Mouse (Mus musculus) C2C12 (cell line): ENCODE results near the gene Nol6. TPM values are rescaled to one million over a fixed set of nuclear protein-coding genes. Genes with fewer than 3 reads are reported as not detected.

Experiments
- H3K27me3 ChIP-seq: one replicate; pipeline ENCODE4 v1.6.1; 2011; ENCODE audit not compliant: control insufficient read depth, insufficient read depth, insufficient read length
- H3K36me3 ChIP-seq: one replicate; pipeline ENCODE4 v1.6.1; 2011; ENCODE audit not compliant: control insufficient read depth, insufficient read depth
- H3K4me3 ChIP-seq: one replicate; pipeline ENCODE4 v1.5.1; 2011; ENCODE audit warnings: mild to moderate bottlenecking, control low read depth; ENCODE audit not compliant: poor library complexity, insufficient read depth, severe bottlenecking
- H3K79me2 ChIP-seq: one replicate; pipeline ENCODE4 v1.6.1; 2011; ENCODE audit not compliant: control insufficient read depth, insufficient read depth
- H3K79me3 ChIP-seq: one replicate; pipeline ENCODE4 v1.6.1; 2011; ENCODE audit warnings: low read depth, control low read depth
- H3ac ChIP-seq: one replicate; pipeline ENCODE3; 2011; ENCODE audit warnings: low read depth; ENCODE audit not compliant: control insufficient read depth, insufficient read length
- CEBPB ChIP-seq: IDR thresholded peaks from one replicate; pipeline ENCODE4 v1.6.1; 2011; ENCODE audit warnings: low read depth, mild to moderate bottlenecking, control low read depth, moderate library complexity
- CTCF ChIP-seq: IDR thresholded peaks from one replicate; pipeline ENCODE4 v1.5.1; 2011; ENCODE audit not compliant: control insufficient read depth, insufficient read depth, insufficient read length
- FOSL1 ChIP-seq: IDR thresholded peaks from one replicate; pipeline ENCODE4 v1.8.0; 2011; ENCODE audit warnings: mild to moderate bottlenecking, low read length; ENCODE audit not compliant: poor library complexity, insufficient read depth, severe bottlenecking
- MAX ChIP-seq: IDR thresholded peaks from one replicate; pipeline ENCODE4 v1.6.1; 2011; ENCODE audit warnings: mild to moderate bottlenecking, control low read depth
- MYOD1 ChIP-seq: IDR thresholded peaks from one replicate; pipeline ENCODE4 v1.6.1; 2011; ENCODE audit warnings: low read depth; ENCODE audit not compliant: control insufficient read depth, insufficient read length
- MYOG ChIP-seq: IDR thresholded peaks from one replicate; pipeline ENCODE4 v1.6.1; 2011; ENCODE audit not compliant: control insufficient read depth, insufficient read length; ENCODE audit errors: extremely low read depth
- USF1 ChIP-seq: IDR thresholded peaks from one replicate; pipeline ENCODE4 v1.6.1; 2011; ENCODE audit warnings: low read depth, mild to moderate bottlenecking, control low read depth, moderate library complexity
- polyA plus RNA-seq: library from polyadenylated mRNA; unstranded; fragments of >200 nt; fragmentation: generic; extraction: Trizol; gene quantifications from one replicate; pipeline ENCODE4 v1.2.1, GENCODE M21; 2012; ENCODE audit warnings: missing spikeins

Gene Nol6
- polyA plus RNA-seq, 1 experiment = 29.4 TPM

DNA sequence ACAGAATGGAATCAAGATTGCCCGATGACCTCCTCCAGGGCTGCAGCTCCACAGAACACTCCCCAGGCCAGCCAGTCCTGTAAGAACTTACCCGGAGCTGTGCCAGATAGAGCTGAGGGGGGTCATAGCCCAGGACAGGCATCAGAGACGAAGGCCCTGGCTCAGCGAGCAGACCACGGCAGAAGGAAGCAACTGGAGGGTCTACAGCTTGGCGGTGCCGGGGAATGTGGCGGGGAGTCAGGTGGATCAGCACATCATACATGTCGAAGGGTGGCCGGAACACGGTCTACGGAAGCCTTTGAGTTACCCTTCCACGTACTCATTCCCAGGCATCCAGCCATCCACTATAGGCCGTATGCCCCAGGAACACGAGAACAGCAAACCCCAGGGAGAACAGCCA is 8.5 kb downstream of the Nol6 start:
- no peak for TF ChIP-seq MYOD1
- TF ChIP-seq CEBPB = no peak
- no peak for TF ChIP-seq FOSL1
- no peak for TF ChIP-seq MYOG
- TF ChIP-seq USF1 = no peak
- no peak for TF ChIP-seq MAX
- no peak for TF ChIP-seq CTCF
- Histone ChIP-seq H3K4me3 (no peak overlapping the region), H3K79me3 (no peaks in the 10 kb centered on the region), H3K36me3 (peaks cover 63% of the 10 kb centered on the region), H3ac (no peak overlapping the region), H3K27me3 (no peaks in the 10 kb centered on the region), H3K79me2 (no peaks in the 10 kb centered on the region)

DNA sequence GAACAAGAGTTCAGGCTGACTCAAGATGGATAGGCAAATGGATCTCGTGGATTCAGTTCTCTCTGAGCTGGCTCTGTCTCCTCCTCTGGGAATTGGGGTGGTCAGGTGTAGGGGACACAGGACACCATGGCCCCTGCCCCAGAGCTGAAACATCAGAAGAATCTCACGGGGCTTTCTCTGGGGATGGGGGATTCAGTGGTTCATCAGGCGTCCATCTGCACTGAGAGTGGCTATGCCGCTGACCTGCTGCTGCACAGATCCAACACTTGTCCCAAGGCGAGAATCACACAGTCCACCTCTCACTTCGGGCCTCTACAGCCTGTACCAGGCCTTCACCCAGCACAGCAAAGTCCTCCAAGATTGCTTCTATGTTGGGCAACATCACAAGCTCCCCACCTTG is 9.2 kb downstream of the Nol6 start:
- no peak for TF ChIP-seq FOSL1
- TF ChIP-seq MYOG = no peak
- TF ChIP-seq USF1 = no peak
- TF ChIP-seq CTCF = no peak
- no peak for TF ChIP-seq MAX
- TF ChIP-seq CEBPB = no peak
- no peak for TF ChIP-seq MYOD1
- H3K36me3 ChIP-seq = peaks cover 60% of the 10 kb centered on the region
- H3K4me3 ChIP-seq = no peak overlapping the region
- no peaks in the 10 kb centered on the region for H3K79me2 ChIP-seq
- no peak overlapping the region for H3ac ChIP-seq
- no peaks in the 10 kb centered on the region for H3K79me3 ChIP-seq
- no peaks in the 10 kb centered on the region for H3K27me3 ChIP-seq

DNA sequence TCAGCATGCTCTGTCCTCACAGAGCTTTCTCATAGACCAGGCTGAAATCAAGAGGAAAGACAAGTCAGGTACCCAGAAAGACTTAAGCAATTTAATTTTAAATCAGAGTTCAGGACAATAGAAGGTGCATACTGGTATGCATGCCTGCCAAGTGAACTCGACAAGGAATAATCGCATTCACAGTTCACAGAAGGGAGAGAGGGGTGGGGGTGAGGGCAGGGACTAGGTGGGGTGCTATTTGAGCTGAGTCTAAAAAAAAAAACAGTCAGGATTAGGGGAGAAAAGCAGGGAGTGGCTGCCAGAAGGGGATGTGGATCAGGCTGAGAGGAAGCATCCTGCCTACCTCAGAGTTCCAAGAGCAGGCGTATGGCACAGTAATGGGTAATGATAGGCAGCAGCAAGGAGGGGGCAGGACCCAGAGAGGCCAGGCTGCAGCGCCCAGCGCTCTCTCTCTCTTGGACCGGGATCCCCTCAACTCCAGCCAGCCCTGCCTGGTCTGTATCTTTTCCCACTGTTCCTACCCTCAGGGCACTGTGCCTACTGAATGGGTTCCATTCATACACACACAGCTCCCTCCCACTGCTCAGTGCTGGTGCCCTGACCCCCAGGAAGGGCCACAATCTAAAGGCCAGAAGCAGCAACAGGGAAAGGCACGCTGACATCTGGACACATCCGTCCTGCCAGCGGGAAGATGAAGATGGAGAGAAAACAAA is 9.7 kb downstream of the Nol6 start:
- H3K36me3 ChIP-seq = peaks cover 56% of the 10 kb centered on the region
- H3K79me3 ChIP-seq = no peaks in the 10 kb centered on the region
- TF ChIP-seq CEBPB (no peak), MAX (no peak), MYOG (no peak), FOSL1 (no peak), USF1 (no peak), CTCF (no peak), MYOD1 (no peak)
- no peaks in the 10 kb centered on the region for H3K27me3 ChIP-seq
- H3K79me2 ChIP-seq = no peaks in the 10 kb centered on the region
- no peak overlapping the region for H3ac ChIP-seq
- no peak overlapping the region for H3K4me3 ChIP-seq

DNA sequence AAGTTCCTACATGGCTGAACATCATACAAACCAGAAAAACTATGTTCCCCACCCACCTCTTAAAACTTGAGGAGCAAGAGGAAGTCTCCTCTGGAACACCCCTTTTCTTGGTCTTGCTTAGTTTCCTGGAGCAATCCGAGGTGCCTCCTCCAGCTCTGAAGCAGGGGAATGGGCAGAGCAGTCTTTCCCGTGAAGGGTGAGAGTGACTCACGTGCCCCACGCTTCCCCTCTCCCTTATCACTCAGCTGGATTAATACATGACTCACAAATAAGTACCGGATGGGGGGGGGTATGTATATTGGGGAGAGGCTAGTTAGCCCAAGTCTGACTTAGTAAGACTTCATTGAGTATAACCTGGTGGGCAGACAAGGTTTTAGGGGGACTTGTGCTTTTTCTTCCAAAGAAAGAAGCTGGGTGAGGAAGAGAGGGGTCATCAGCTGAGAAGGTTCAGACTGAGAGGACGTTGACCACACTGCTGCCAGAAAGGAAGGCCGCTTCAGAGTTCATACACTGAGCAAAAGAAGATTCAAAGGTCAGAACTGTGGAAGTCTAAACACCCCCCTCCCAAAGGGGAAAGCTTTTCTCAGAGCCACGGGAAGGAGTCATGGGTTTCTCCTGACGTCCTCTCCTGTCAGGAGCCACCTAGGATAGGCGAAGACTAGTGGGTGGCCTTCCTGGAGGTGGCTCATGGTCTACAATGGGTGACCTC is 15.4 kb downstream of the Nol6 start:
- Histone ChIP-seq H3K27me3 (no peaks in the 10 kb centered on the region), H3K79me3 (no peaks in the 10 kb centered on the region), H3K4me3 (no peak overlapping the region)

DNA sequence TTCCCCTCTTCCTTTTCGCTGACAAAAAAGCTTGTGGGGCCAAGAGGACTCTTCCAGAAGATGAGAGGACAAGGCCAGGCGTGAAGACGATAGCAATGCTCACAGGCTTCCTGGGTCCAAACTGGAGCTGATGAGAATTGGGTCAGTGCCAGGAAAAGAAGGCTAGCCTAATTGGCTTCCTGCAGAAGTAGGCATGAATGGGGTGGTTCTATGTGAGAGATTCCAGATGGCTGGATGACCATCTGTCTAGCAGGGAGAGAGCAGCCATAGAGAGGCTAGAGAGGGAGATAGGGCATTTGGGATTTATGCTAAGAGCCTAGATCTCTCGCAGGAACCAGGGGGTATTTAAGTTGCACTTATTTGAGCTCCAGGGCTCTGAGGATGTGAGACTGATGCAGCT is 16.8 kb downstream of the Nol6 start:
- no peaks in the 10 kb centered on the region for H3K27me3 ChIP-seq
- H3K36me3 ChIP-seq = no peaks in the 10 kb centered on the region
- H3ac ChIP-seq = no peak overlapping the region
- TF ChIP-seq FOSL1 (no peak), CTCF (no peak), CEBPB (no peak), MYOG (no peak), MYOD1 (no peak), MAX (no peak), USF1 (no peak)
- no peaks in the 10 kb centered on the region for H3K79me3 ChIP-seq
- H3K4me3 ChIP-seq = no peak overlapping the region
- no peaks in the 10 kb centered on the region for H3K79me2 ChIP-seq

More for the DNA sequence above, 15.4 kb downstream of the Nol6 start:
- Histone ChIP-seq H3ac (no peak overlapping the region), H3K36me3 (peaks cover 4% of the 10 kb centered on the region), H3K79me2 (no peaks in the 10 kb centered on the region)
- TF ChIP-seq MAX (no peak), USF1 (peak; percentile 48), CEBPB (no peak), MYOG (no peak), CTCF (no peak)
